Mouse (Mus musculus) telencephalon, adult 2 months (tissue): ENCODE data around the gene Dcp1b.
"Not testable (repeated sequence)": the region's sequence is repeated elsewhere in the genome, so short reads cannot be mapped to it uniquely, and the experiment has no call there.

Experiments
- DNase-seq: peaks from one replicate; pipeline ENCODE4 v3.0.0-alpha.2; 2011; ENCODE audit warnings: low read depth, low spot score

Gene Dcp1b

DNA sequence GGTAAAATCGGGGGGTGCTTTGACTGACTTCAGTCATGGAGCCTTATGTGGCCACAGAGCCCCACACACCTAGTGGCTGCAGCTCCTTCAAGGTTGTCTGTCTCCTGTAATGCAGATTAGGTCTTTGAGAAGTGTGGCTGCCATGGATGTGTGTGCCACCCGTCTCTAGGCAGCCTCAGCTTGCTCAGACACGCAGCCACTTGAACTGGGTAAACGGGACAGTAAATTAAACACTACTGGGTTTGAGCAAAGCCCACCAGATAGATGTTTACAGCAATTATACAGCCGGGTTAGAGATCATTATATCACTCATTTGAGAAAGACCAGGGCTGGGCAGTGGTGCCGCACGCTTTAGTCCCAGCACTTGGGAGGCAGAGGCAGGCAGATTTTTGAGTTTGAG is 19.5 kb downstream of the Dcp1b start:
- DNase-seq, result no peak

DNA sequence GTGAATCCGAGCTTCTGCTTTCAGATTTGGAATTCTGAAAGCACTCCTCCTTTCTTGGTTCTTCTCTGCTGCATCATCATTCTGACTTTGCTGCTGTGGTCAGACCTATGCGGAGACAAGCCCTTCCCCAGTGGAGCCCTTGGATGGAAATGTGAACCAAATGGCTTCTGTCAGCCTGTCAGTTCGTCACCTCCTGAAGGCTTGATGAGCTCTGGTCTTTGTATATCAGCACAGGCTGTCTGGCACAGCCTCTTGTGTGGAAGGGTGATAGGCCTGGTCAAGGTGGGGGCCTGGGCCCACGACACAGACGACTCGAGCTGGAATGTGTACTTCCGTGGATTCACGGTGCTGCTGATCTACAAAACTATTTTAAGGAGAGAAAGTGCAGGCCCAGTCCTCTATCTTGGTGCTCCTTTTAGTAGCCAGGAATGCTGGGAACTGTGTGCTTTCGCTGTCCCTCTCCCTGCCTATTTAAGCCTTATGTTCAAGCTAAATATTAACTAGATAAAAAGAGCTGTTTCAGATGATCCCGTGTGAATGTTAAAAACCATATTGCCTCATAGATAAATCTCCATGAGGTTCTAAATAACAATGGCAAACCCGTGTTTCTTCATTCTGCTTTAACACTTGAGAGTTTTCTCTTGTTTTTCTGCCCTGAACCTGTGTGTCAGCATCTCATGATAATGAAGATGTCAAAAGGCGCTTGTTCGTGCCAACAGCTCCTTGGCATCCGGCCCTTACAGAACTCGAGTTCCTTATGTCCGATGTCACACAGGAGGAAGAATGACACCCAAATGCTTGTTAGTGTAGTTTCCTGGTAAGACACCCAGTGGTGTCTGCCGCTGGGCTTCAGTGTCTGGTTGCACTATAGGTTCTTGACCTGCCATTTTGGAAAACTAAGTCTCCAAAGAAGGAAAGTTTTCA is 21.6 kb downstream of the Dcp1b start, which contains the start of gene Cacna1c:
Gene Cacna1c (minus strand): TSS at position 37 of the 924 bp plus-strand sequence.
- no peak for DNase-seq

DNA sequence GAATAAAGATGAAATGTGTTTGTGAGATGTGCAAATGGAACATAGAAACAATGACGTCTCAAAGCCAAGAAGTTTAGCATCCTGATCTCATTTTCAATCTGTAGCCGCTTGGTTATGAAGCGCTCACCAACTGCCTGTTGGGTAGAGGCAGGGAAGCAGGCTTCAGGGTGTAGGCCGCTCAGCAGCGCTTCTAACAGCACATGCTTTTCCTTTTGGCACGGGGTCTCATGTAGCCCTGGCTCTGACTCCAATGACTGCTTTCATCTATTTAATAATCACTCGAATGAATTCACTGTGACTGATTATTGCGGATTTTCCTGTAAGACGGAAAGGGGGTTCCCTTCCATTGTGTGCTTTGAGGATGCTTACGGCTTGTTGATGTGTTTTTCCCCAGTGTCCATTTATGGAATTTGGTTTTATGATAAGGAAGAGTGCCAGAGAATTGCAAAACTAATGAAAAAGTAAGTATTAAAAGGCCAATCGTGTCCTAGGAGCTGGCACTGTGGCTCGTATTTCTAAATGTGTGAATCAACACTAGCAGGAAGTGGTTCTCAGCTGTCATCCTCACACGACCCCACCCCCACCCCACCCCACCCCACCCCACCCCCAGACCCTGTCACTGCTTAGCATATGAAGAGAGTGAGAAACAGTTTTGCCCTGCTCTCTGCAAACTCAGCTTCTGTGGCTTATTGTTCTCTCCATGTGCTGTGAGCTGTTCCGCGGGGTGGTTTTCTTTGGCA is 23.7 kb downstream of the Dcp1b start:
- DNase-seq, result no peak

DNA sequence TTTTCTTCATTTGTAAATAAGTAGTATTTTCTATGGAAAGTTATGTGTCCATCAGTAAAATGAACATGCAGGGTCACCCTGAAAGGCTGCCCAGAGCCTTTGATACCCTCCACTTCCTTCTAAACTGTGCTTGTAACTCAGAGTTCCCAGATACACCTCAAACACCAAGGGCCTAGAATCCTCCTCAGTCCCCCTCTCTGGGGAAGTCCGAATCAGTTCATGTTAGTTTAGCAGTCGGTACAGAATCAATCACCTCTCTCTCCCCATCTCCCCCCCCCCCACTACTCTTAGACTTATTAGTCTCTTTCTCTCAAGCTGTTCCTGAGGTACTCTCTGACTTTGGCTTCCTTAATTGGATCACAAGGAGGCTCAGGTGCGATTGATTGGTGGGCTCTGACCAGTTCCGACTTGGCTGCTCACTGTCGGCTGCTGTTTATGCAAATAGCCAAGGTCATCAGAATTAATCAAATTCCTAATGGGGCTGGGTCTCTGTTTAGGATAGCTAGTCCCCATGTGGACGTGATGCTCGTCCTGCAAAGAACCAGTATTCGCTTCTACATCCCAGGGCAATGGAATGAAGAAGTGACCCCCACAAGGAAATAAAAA is 24.3 kb downstream of the Dcp1b start:
- DNase-seq, result no peak

DNA sequence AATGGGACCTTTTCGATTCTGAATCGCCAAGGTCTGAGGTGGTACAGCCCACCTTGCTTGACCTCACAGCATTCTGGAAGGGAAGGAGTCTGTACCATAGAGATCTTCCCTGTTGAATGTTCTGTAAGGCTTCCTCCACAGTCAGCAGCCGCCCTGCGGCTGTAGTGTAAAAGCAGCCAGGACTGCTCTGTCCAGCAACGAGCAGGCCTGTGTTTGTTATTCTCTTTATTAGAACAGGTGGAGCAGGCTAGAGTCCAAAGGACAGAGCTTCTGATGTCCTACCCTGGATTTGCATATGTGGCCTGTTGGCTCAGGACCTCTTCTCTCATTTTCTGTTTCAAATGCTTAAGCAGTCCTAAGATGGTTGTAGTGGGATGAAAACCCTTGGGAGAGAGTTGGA is 25.3 kb downstream of the Dcp1b start:
- no peak for DNase-seq

DNA sequence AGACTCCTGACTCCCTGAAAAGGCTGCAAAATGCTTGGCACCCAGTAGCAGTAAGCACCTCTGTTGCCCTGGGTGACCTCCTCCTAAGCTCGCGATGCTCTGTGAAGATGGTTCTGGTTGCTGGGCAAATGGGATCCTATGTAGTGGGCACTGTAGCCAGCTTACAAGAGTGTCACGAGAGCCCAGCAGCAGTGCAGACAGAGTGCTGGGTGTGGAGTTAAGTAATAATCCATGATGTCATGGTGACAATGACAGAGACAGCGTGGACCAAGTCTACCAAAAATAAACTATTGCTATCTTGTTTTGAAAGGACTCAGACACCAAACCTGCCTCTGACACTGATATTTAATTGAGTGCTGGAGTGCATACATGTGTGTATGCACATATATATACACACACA is 26.5 kb downstream of the Dcp1b start:
- DNase-seq, result no peak

DNA sequence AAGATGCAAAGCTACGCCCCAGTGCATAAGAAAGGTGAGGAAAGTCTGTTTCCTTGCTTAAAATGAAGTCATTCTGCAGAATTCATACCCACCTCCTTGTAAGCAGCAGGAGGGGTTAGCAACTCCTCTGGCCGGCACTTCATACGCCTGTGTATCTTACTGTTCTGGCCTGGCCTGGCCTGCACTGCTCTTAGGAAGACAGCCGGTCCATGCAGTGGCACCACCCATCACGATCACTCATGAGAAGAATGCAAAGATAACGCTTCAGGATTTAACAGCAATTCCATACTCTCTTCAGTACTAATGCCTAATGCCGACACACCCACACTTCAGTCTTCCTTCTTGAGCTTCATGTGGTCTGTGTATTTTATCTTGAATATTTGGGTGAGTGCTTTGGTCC is 29.2 kb downstream of the Dcp1b start:
- no peak for DNase-seq

DNA sequence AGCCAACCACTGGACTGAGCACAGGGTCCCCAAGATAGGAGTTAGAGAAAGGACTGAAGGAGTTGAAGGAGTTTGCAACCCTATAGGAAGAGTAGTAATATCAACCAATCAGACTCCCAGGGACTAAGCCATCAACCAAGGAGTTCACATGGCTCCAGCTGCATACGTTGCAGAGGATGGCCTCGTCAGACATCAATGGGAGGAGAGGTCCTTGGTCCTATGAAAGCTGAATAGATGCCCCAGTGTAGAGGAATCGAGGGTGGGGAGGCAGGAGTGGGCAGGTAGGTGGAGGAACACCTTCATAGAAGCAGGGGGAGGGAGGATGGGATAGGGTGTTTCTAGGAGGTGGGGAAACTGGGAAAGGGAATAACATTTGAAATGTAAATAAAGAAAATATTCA is 29.9 kb downstream of the Dcp1b start:
- DNase-seq, result no peak

DNA sequence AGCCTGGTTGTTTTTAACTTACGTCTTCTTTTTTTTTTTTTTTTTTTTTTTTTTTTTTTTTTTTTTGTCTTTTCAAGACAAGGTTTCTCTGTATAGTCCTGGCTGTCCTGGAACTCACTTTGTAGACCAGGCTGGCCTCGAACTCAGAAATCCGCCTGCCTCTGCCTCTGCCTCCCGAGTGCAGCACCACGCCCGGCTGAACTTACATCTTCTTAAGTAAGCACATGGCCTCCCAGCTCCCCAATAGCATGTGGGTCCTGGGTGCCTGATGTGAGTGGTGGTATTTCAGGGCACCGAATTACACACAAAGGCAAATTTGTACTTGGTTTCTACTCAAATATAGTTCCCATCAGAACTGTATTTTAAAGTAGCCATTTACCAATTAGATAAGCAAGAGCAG is 31.0 kb downstream of the Dcp1b start:
- DNase-seq, result not testable (repeated sequence)

DNA sequence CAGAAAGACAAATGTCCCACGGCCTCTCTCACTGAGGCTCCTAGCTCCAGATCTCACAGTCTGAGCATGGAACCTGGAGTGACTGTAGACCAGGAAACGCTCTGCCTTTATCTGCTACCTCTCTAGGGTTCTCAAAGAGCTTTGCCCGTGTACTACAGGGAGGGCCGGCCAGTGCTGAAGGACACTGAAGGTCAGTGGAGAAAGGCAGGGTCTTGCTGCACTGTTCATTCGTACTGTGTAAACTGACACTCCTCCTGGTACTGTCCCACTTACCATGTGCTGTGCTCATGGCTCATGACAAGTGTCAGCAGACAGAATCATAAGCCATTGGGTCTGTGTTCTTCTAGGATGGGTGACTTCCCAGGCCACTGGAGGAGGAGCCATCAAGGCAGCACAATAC is 38.3 kb downstream of the Dcp1b start:
- no peak for DNase-seq

DNA sequence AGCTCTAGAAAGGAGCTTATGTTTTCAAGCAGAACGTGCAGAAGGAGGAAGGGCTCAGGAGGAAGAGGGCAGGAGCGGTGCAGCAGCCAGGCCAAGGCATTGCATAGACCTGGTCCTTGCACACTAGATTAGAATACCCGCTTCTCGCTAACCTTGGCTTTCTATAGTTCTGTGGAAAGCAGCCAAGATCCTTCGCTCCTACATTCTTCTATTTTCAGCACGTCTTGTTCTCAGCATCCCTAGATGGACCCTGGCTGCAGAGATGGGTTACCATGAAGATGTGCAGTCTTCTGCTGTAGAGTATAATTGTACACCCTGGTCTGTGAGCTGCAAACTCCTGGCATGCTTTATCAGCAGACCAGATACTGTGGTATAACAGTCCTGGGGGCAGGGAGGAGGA is 39.1 kb downstream of the Dcp1b start:
- DNase-seq, result no peak

DNA sequence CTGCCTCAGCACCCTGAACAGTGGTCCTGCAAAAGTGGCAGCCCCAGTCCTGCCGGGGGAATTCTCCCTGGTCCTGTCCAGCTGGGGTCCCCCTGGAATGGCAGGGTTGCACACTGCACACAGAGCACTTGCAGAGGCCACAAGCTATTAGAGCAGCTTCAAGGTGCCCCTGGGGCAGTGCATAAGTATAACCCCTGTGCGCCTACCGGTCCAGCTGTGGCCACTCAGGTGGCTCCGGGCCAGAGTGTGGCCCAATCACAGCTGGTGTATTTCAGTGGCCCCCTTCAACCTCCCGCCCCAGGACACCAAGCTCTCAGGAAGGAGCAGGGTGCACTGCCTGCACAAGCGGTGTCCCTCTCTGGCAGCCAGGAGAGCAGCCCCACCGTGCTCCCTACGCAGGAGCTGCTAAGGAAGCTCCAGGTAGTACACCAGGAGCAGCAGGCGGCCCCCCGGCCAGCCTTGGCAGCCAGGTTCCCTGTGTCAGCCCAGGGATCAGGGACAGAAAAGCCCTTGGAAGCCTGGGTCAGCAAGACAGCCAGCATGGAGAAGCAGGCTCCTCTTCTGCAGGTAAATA is 40.1 kb downstream of the Dcp1b start:
- DNase-seq, result no peak

DNA sequence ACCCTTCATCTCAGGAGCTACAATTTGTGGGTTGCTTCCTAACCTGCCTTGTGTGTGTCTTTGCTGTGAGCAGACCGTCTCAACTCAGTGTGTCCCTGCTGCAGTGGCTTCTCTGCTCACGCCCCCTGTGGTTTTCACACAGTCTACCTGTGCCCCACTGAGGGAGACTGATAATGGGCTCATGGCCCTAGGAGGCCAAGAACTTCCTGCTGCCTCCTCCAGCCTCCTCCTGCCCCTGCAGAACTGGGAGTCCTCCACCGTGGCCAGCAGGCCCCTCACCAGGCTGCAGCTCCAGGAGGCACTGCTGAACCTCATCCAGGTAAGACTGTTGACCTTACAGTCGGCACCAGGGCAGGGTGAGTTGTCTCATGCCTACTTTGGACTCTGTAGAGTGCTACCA is 42.6 kb downstream of the Dcp1b start:
- DNase-seq, result no peak

DNA sequence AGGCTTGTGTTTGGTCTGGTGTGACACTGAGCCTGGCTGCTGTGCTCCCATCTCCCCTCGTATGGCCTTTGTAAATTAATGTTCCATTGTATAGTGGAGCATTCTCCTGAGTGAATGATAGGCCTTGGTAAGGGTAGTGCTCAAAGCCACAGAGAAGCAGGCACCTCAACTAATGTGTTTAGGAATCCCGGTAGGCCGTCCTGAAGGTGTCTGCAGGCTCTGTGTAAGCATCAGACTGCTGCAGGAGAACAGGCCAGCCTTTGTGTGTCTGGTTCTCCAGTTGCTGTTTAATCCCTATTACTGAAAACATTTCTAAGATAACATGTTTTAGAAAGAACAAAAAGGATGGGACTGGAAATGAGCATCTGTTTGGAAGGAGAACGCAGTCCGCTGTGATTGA is 43.5 kb downstream of the Dcp1b start:
- DNase-seq, result no peak

DNA sequence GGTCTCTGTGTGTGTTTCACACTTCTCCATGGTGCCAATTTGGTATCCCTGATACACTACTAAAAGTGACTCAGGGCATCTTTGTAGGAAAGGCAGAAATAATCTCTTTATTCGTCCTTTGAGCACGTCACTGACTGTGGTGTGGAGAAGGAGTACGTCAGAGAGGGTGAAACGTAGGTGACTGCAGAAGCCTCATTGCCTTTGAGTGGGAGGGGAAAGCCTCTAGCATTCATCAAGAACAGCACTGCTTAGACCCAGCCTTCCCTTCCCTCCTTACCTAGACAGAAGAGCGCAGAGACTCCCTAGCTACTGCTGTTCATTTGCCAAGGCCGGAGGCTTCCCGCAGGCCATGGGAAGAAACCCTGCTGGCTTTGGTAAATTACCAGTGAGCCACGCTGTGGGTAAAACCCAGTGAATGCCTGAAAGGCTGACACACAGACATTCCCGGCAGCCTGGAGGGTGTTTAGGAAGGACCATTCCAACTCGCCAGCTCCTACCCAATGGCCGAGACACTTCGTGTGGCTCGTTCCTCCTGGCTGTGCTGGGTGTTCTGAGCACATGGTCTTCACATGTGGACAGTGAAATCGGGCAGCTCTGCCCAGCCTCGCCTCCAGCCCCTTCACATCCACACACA is 44.3 kb downstream of the Dcp1b start:
- DNase-seq, result no peak

DNA sequence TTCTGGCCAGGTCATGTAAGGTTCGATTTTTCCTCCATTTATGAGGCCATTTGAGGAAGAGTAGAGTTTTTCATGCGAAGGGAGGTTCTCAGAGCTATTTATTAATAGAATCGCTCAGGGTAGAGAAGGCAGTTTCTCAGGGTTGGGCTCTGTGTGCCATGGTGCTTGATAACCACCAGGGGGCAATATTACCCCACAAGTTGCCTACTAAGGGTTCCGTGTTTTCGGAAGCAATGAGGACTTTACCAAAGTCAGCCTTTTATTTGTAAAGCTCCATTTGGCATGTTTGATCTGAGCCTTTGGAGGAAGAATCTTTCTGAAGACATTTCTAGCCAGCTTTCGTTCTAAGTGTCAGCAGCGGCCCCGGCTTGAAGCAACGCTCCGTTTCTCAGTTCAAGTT is 45.2 kb downstream of the Dcp1b start:
- DNase-seq, result no peak

DNA sequence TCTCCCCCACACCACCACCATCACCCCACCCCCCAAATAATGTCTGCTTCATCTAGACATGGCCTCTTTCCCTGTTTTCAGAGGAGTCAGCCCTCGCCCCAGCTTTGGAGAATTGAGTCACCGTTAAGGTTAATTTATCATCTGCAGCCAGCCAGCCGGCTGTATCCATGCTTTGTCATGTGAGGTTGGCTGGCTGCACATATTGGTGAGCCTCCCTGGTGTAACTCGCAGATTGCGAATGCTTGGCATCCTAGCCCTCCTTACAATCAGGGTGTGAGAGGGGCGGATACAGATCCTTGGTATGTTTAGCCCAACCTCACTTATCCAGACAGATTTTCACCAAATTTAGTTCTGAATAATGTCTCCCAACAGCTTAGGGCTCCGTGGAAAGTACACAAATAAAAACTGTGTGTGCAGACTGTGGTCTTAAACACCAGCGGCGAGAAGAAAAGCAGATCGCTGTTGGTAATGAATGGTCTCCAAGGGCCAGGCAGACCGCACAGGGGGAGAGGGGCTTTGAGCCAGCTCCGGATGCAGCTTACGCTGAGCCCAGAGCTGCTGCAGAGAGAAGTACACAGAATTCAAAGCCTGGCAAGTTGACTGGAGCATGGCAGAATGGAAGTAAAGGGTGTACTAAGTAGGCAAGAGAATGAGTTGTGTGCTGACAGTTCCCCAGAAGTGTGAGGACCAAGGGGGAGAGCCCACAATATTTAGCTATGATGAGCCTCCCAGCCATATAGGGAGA is 49.6 kb downstream of the Dcp1b start:
- DNase-seq, result no peak

DNA sequence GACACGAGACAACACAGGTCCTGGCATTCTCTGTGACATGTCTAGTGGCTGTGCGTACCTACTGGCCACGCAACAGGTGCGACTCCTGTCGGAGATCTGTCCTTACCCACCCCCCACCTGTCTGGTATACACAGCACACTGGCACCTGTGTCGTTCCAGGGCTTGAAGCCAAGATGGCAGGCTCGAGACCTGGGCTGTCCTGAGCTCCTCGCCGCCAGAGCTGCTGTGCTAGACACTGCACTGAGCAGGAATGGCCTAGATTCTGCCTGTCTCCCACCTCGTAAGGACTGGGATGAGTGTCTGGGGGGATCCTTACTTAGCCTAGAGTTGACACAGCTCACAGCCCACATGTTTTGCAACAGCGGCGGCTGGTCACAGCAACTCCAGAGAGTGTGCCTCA is 50.2 kb downstream of the Dcp1b start:
- DNase-seq, result no peak

DNA sequence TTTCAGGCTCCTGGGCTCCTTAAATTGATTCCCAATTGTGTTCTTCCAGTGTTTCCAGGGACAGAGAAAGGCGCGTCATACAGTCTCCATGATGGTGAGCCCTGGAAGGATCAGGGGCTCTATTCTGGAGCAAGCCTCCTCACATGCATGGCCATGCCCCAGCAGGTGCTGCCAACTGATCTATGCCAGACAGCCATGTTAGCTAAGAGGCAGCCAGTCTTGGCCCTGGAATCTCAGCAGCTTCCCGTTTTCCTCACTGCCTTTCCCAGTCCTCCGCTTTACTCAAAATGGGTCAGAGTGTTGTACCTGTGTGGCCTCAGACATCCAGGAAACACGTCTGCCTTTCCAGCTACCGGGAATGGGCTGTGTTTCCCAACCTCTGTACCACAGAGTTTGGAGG is 50.7 kb downstream of the Dcp1b start:
- DNase-seq, result no peak

DNA sequence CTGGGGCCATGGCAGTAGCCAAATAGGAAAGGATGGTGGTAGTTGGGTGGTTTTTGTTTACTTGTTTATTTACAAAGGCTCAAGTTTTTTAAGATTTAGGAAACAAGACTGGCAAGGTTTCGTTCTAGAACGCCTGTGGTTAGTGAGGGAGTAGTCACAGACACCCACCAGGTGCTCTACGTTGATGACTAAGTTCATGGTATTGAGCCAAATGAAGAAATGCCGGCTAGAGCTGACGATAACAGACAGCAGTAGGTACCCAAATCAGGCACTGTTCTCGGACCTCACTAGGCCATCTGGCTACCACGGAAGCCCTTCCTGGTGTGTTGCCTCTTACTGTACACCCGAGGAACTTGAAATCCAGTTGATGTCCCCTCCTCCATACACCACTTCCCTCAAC is 51.9 kb downstream of the Dcp1b start:
- DNase-seq, result no peak
